Mouse (Mus musculus) MEL (cell line): ENCODE data around the gene Kif3a. TPM values are rescaled to one million over a fixed set of nuclear protein-coding genes. Genes with fewer than 3 reads are reported as not detected.

Source experiments
- DNase-seq: peaks from one replicate; pipeline ENCODE4 v3.0.0; 2011; ENCODE audit warnings: low read depth, low spot score
- H3K27ac ChIP-seq: 2 replicates; pipeline ENCODE4 v1.5.1; 2012; ENCODE audit warnings: low read depth, mild to moderate bottlenecking, control low read depth, low read length, moderate library complexity; ENCODE audit not compliant: control insufficient read depth
- H3K27me3 ChIP-seq, 2 experiments: fragments of 150-350 bp in 1 of 2; sonication (generic) in 1 of 2; 2 replicates each; pipeline ENCODE4 v1.6.1; 2012; ENCODE audit warnings: low read length in 2 of 2, mild to moderate bottlenecking in 2 of 2, improper control_type of control experiment in 1 of 2, moderate library complexity in 1 of 2; ENCODE audit not compliant: insufficient read depth in 2 of 2, control insufficient read depth in 1 of 2
- H3K36me3 ChIP-seq, 2 experiments: 2 replicates each; pipeline ENCODE4 v1.6.1; 2012 to 2014; ENCODE audit warnings: low read length in 2 of 2, improper control_type of control experiment in 1 of 2, inconsistent platforms in 1 of 2, mild to moderate bottlenecking in 1 of 2; ENCODE audit not compliant: insufficient read depth in 2 of 2, control insufficient read depth in 1 of 2
- H3K4me1 ChIP-seq, 2 experiments: fragments of 150-350 bp in 1 of 2; sonication (generic) in 1 of 2; 2 replicates each; pipeline ENCODE4 v1.6.1; 2012; ENCODE audit warnings: low read length in 2 of 2, improper control_type of control experiment in 1 of 2, mild to moderate bottlenecking in 1 of 2; ENCODE audit not compliant: insufficient read depth in 2 of 2, control insufficient read depth in 1 of 2
- H3K4me3 ChIP-seq, 2 experiments: fragments of 150-350 bp in 1 of 2; sonication (generic) in 1 of 2; 2 replicates each; pipeline ENCODE4 v1.5.1; 2012; ENCODE audit warnings: low read depth in 2 of 2, low read length in 2 of 2, mild to moderate bottlenecking in 2 of 2, moderate library complexity in 2 of 2, control low read depth in 1 of 2, improper control_type of control experiment in 1 of 2; ENCODE audit not compliant: control insufficient read depth in 1 of 2, insufficient read depth in 1 of 2
- H3K79me2 ChIP-seq: 2 replicates; pipeline ENCODE4 v1.6.1; 2012; ENCODE audit warnings: mild to moderate bottlenecking, low read length, moderate library complexity; ENCODE audit not compliant: control insufficient read depth, poor library complexity, insufficient read depth
- H3K9ac ChIP-seq: 2 replicates; pipeline ENCODE4 v1.6.1; 2012; ENCODE audit warnings: low read depth, mild to moderate bottlenecking, control low read depth, low read length, moderate library complexity; ENCODE audit not compliant: control insufficient read depth, poor library complexity, severe bottlenecking
- H3K9me3 ChIP-seq: fragments of 150-350 bp; sonication (generic); replicated peaks from 2 replicates; pipeline ENCODE4 v1.6.1; 2012; ENCODE audit warnings: mild to moderate bottlenecking, low read length, improper control_type of control experiment, moderate library complexity; ENCODE audit not compliant: insufficient read depth
- BHLHE40 ChIP-seq: IDR thresholded peaks from 2 replicates; pipeline ENCODE4 v1.6.1; 2012; ENCODE audit warnings: low read depth, mild to moderate bottlenecking, inconsistent platforms, low read length, improper control_type of control experiment, borderline replicate concordance
- CTCF ChIP-seq, 3 experiments: IDR thresholded peaks in 2 of 3; conservative IDR thresholded peaks in 1 of 3; 2 replicates each; pipeline ENCODE4 v1.5.1; 2011 to 2012; ENCODE audit warnings: low read length in 3 of 3, low read depth in 2 of 3, mild to moderate bottlenecking in 2 of 3, improper control_type of control experiment in 1 of 3, inconsistent platforms in 1 of 3, mixed read lengths in 1 of 3, moderate library complexity in 1 of 3; ENCODE audit not compliant: control insufficient read depth in 1 of 3, insufficient read depth in 1 of 3, poor library complexity in 1 of 3, severe bottlenecking in 1 of 3
- E2F4 ChIP-seq: IDR thresholded peaks from 2 replicates; pipeline ENCODE4 v1.6.1; 2011; ENCODE audit warnings: low read depth, low read length, improper control_type of control experiment, borderline replicate concordance
- EP300 ChIP-seq, 2 experiments: IDR thresholded peaks; 2 replicates each; pipeline ENCODE4 v1.6.1; 2011; ENCODE audit warnings: improper control_type of control experiment in 2 of 2, low read length in 2 of 2, low read depth in 1 of 2, mild to moderate bottlenecking in 1 of 2
- GATA1 ChIP-seq: IDR thresholded peaks from 2 replicates; pipeline ENCODE4 v1.6.1; 2011; ENCODE audit warnings: low read depth, low read length, improper control_type of control experiment
- HCFC1 ChIP-seq: IDR thresholded peaks from 2 replicates; pipeline ENCODE4 v1.6.1; 2012; ENCODE audit warnings: low read depth, mild to moderate bottlenecking, inconsistent platforms, low read length, improper control_type of control experiment, moderate library complexity
- JUND ChIP-seq: IDR thresholded peaks from 2 replicates; pipeline ENCODE4 v1.6.1; 2011; ENCODE audit warnings: low read depth, mild to moderate bottlenecking, improper control_type of control experiment, low read length
- KAT2A ChIP-seq: conservative IDR thresholded peaks from 2 replicates; pipeline ENCODE4 v1.6.1; 2012; ENCODE audit warnings: low read depth, low read length, improper control_type of control experiment, inconsistent platforms
- MAFK ChIP-seq: IDR thresholded peaks from 2 replicates; pipeline ENCODE4 v1.6.1; 2011; ENCODE audit warnings: low read depth, mild to moderate bottlenecking, low read length, improper control_type of control experiment, borderline replicate concordance
- MAX ChIP-seq: IDR thresholded peaks from 2 replicates; pipeline ENCODE4 v1.6.1; 2011; ENCODE audit warnings: low read length, improper control_type of control experiment
- MEF2A ChIP-seq: IDR thresholded peaks from 2 replicates; pipeline ENCODE4 v1.6.1; 2014; ENCODE audit warnings: low read depth, mild to moderate bottlenecking, inconsistent platforms, low read length, improper control_type of control experiment; ENCODE audit not compliant: poor library complexity, insufficient replicate concordance, severe bottlenecking; ENCODE audit errors: extremely low read depth
- MXI1 ChIP-seq: IDR thresholded peaks from 2 replicates; pipeline ENCODE4 v1.6.1; 2011; ENCODE audit warnings: mild to moderate bottlenecking, low read depth, low read length, improper control_type of control experiment
- MYB ChIP-seq: IDR thresholded peaks from 2 replicates; pipeline ENCODE4 v1.6.1; 2011; ENCODE audit warnings: mild to moderate bottlenecking, low read depth, low read length, improper control_type of control experiment
- NRF1 ChIP-seq: IDR thresholded peaks from 2 replicates; pipeline ENCODE4 v1.6.1; 2014; ENCODE audit warnings: low read depth, mild to moderate bottlenecking, inconsistent platforms, low read length, improper control_type of control experiment, moderate library complexity; ENCODE audit not compliant: poor library complexity, insufficient read depth, severe bottlenecking
- POLR2A ChIP-seq, 2 experiments: IDR thresholded peaks; 2 replicates each; pipeline ENCODE4 v1.6.1; 2011 to 2012; ENCODE audit warnings: low read length in 2 of 2, mild to moderate bottlenecking in 2 of 2, control low read depth in 1 of 2, improper control_type of control experiment in 1 of 2, low read depth in 1 of 2, moderate library complexity in 1 of 2; ENCODE audit not compliant: control insufficient read depth in 1 of 2, insufficient read depth in 1 of 2, poor library complexity in 1 of 2
- POLR2AphosphoS2 ChIP-seq: IDR thresholded peaks from 2 replicates; pipeline ENCODE4 v1.6.1; 2011; ENCODE audit warnings: low read length, improper control_type of control experiment
- RAD21 ChIP-seq: IDR thresholded peaks from 2 replicates; pipeline ENCODE4 v1.6.1; 2011; ENCODE audit warnings: mild to moderate bottlenecking, low read depth, low read length, improper control_type of control experiment
- SMC3 ChIP-seq: IDR thresholded peaks from 2 replicates; pipeline ENCODE4 v1.6.1; 2011; ENCODE audit warnings: low read depth, low read length, improper control_type of control experiment
- UBTF ChIP-seq: IDR thresholded peaks from 2 replicates; pipeline ENCODE4 v1.6.1; 2012; ENCODE audit warnings: low read depth, mild to moderate bottlenecking, inconsistent platforms, low read length, improper control_type of control experiment, moderate library complexity, borderline replicate concordance; ENCODE audit not compliant: insufficient read depth
- USF1 ChIP-seq: IDR thresholded peaks from 2 replicates; pipeline ENCODE4 v1.6.1; 2014; ENCODE audit warnings: low read depth, mild to moderate bottlenecking, inconsistent platforms, low read length, improper control_type of control experiment, moderate library complexity
- ZC3H11A ChIP-seq: IDR thresholded peaks from 2 replicates; pipeline ENCODE4 v1.6.1; 2012; ENCODE audit warnings: low read depth, mild to moderate bottlenecking, inconsistent platforms, low read length, improper control_type of control experiment
- ZKSCAN1 ChIP-seq: IDR thresholded peaks from 2 replicates; pipeline ENCODE4 v1.6.1; 2012; ENCODE audit warnings: low read depth, mild to moderate bottlenecking, inconsistent platforms, low read length, improper control_type of control experiment, moderate library complexity
- polyA plus RNA-seq, 2 experiments: library from polyadenylated mRNA; stranded (reverse) in 1 of 2; unstranded in 1 of 2; fragments of >175 nt in 1 of 2; fragments of >200 nt in 1 of 2; gene quantifications; 2 replicates each; pipeline versions ENCODE4 v1.2.1 to v1.2.4; 2012; ENCODE audit warnings: low replicate concordance in 2 of 2, low read depth in 1 of 2; ENCODE audit not compliant: insufficient read length in 2 of 2, insufficient read depth in 1 of 2, missing spikeins in 1 of 2
- total RNA-seq: library from RNA; depleted of rRNA; stranded (reverse); fragments of 300-350 nt; gene quantifications from 2 replicates; pipeline ENCODE4 v1.2.3, GENCODE M21; 2012

Gene Kif3a
- total and polyA plus RNA-seq, 3 experiments, result 13.6 to 88.3 (median 17.1) TPM

DNA sequence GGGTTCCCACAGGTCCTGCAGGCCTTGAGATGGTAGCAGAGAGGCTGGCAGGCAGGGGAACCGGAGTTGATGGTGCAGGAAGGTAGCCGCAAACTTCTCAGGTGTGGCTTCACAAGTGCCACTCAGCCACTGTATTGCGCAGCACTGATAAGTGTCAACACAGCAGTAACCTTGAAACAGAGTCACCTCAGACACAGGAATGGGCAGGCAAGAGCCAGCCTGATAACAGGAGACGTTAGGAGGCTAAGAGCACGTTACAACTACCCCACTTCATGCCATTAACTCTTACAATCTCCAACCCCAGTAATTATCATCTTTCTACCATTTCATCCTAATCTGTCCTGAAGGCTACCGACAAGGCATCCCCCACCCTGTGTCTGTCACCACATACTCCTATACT is 19.6 kb upstream of the Kif3a start (continued):
- TF ChIP-seq BHLHE40 (peak; percentile 77), KAT2A (peak; percentile 37), NRF1 (peak; percentile 50; the same call in 1 of the 2 replicates), MYB (peak; percentile 96), HCFC1 (0 out of 2 replicates have a peak, but pooled peaks have one; percentile 26), GATA1 (peak; percentile 94), JUND (peak; percentile 82), UBTF (no peak), RAD21 (no peak), MAFK (peak; percentile 85; the same call in 1 of the 2 replicates), MAX (peak; percentile 79), EP300 (IDR thresholded peaks at IDR 0.05; ENCODE audit: low read depth in 1 of 2, low read length in 2 of 2) (peak; percentile 95 to 98), MXI1 (peak; percentile 78; the same call in 1 of the 2 replicates), POLR2AphosphoS2 (peak; percentile 54; the same call in 1 of the 2 replicates), SMC3 (0 out of 2 replicates have a peak, but pooled peaks have one; percentile 8), MEF2A (no peak), POLR2A (IDR thresholded peaks at IDR 0.05; ENCODE audit: control insufficient read depth in 1 of 2, insufficient read depth in 1 of 2, low read depth in 1 of 2, low read length in 2 of 2, poor library complexity in 1 of 2) (peak in 1 of 2 experiments; percentile 43; a peak in 1 of 4 replicates), CTCF (IDR thresholded peaks at IDR 0.05 in 2 of 3, conservative IDR thresholded peaks at IDR 0.05 in 1 of 3; ENCODE audit: control insufficient read depth in 1 of 3, insufficient read depth in 1 of 3, low read depth in 2 of 3, low read length in 3 of 3, poor library complexity in 1 of 3, severe bottlenecking in 1 of 3) (no peak)

DNA sequence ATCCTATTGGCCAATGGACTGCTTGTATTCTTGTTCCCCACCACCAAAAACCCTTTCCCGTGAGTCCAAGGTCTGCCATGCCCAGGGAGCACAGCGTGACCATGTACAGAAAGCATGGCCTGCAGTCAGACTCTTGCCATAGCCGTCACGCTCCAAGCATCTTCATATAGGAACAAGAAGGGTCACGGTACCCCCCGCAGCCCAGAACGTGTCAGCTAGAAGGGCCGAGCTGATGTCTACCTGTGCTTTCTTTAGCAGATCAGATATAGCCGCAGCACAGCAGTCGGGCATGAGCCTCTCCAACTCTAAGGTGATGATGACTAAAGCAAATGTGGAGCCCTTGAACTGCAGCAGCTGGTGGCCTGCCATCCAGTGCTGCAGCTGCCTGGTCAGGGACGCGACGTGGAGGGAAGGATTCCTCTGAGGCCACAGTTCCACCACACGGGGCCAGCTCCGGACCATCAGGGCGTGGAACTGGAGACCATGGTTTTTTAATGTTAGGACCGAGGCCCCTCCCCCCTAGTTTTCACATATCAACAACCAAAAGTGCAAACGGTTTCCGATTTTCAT is 19.1 kb upstream of the Kif3a start:
- no peaks in the 10 kb centered on the region for H3K79me2 ChIP-seq
- no peak for DNase-seq
- no peak overlapping the region for H3K4me3 ChIP-seq
- H3K27ac ChIP-seq, result peak overlapping the region; percentile 66
- H3K9me3 ChIP-seq, result no peaks in the 10 kb centered on the region
- no peaks in the 10 kb centered on the region for H3K27me3 ChIP-seq
- no peak overlapping the region for H3K9ac ChIP-seq
- TF ChIP-seq JUND, result 0 out of 2 replicates have a peak, but pooled peaks have one; percentile 4
- TF ChIP-seq USF1, result 0 out of 2 replicates have a peak, but pooled peaks have one; percentile 2
- TF ChIP-seq ZC3H11A, result no peak
- no peak for TF ChIP-seq RAD21
- TF ChIP-seq ZKSCAN1, result 0 out of 2 replicates have a peak, but pooled peaks have one; percentile 2
- 0 out of 2 replicates have a peak, but pooled peaks have one; percentile 44 for TF ChIP-seq E2F4
- TF ChIP-seq MEF2A, result no peak
- TF ChIP-seq MAX, result no peak
- TF ChIP-seq GATA1, result no peak
- peaks cover 21 to 43% of the 10 kb centered on the region in 2 experiments for H3K4me1 ChIP-seq
- H3K36me3 ChIP-seq, result peaks cover 7 to 27% of the 10 kb centered on the region in 2 experiments; a peak in 3 of 4 replicates
